8 mouse cellular contexts compared by ENCODE assay signal in genomic region chr13:33762293-33763125, GRCm38 (mm10).
DNase-seq lines count a peak whose midpoint lies in the region; ATAC-seq and TF ChIP-seq lines count a peak whose summit lies in the region.

No protein-coding gene starts in this region.

- no peak overlapping the region for H3K4me2 ChIP-seq in embryonic facial prominence, embryonic 11.5 days (ENCODE audit: low read depth, low read length)
- H3K4me2 ChIP-seq in heart, embryonic 15.5 days, result peak overlapping the region; percentile 48
- H3K4me2 ChIP-seq in liver, postnatal 0 days (ENCODE audit: low read depth, low read length), result peak overlapping the region; percentile 18; the same call in 1 of the 2 replicates
- H3K4me2 ChIP-seq in forebrain, embryonic 15.5 days (replicated peaks), result no peak overlapping the region

- no peaks in the 10 kb centered on the region for H3K9me3 ChIP-seq in embryonic facial prominence, embryonic 11.5 days (replicated peaks; ENCODE audit: control insufficient read depth, low read length)
- H3K9me3 ChIP-seq in heart, embryonic 15.5 days (replicated peaks), result no peaks in the 10 kb centered on the region
- H3K9me3 ChIP-seq in liver, postnatal 0 days (ENCODE audit: low read length), result no peaks in the 10 kb centered on the region
- H3K9me3 ChIP-seq in forebrain, embryonic 15.5 days, result no peaks in the 10 kb centered on the region

- no peak overlapping the region for H3K27ac ChIP-seq in embryonic facial prominence, embryonic 11.5 days (replicated peaks; ENCODE audit: low read depth, low read length)
- H3K27ac ChIP-seq in heart, embryonic 15.5 days, result no peak overlapping the region
- no peak overlapping the region for H3K27ac ChIP-seq in liver, postnatal 0 days (ENCODE audit: low read depth)
- H3K27ac ChIP-seq in forebrain, embryonic 15.5 days (replicated peaks), result no peak overlapping the region

- ATAC-seq in embryonic facial prominence, embryonic 11.5 days (replicated peaks; ENCODE audit: insufficient number of reproducible peaks, low FRiP score, low TSS enrichment, low read depth), result no peak
- 0 out of 2 replicates have a peak, but pooled peaks have one; percentile 39 for ATAC-seq in heart, embryonic 15.5 days (replicated peaks; ENCODE audit: insufficient number of reproducible peaks, insufficient read depth, low FRiP score, low read depth)
- ATAC-seq in liver, postnatal 0 days, result no peak
- ATAC-seq in forebrain, embryonic 15.5 days (replicated peaks), result no peak

- peak; percentile 89 for DNase-seq in ES-CJ7 (ENCODE audit: low read depth, low spot score)
- DNase-seq in adrenal gland, postnatal 10 days, result peak; percentile 87
- DNase-seq in embryonic facial prominence, embryonic 11.5 days (ENCODE audit: low spot score), result peak; percentile 66
- DNase-seq in layer of hippocampus, adult 11-12 months (ENCODE audit: low spot score), result peak; percentile 73
- peak; percentile 40 for DNase-seq in liver, postnatal 0 days
- DNase-seq in right cerebral cortex, postnatal 25 days, result peak; percentile 65

- 48% methylated on average over 18 of the region's 18 CpGs for WGBS in embryonic facial prominence, embryonic 11.5 days
- 38% methylated on average over 18 of the region's 18 CpGs for WGBS in heart, embryonic 15.5 days
- WGBS in liver, postnatal 0 days (ENCODE audit: insufficient replicate concordance), result 48% methylated on average over 18 of the region's 18 CpGs
- 62% methylated on average over 18 of the region's 18 CpGs for WGBS in forebrain, embryonic 15.5 days

- no peak overlapping the region; the same call in 1 of the 2 replicates for H3K4me3 ChIP-seq in embryonic facial prominence, embryonic 11.5 days (ENCODE audit: low read depth, low read length)
- H3K4me3 ChIP-seq in heart, embryonic 15.5 days, result peak overlapping the region; percentile 29
- no peak overlapping the region for H3K4me3 ChIP-seq in liver, postnatal 0 days (ENCODE audit: low read depth, low read length)
- H3K4me3 ChIP-seq in forebrain, embryonic 15.5 days, result no peak overlapping the region

- no peaks in the 10 kb centered on the region for H3K36me3 ChIP-seq in embryonic facial prominence, embryonic 11.5 days (replicated peaks; ENCODE audit: control insufficient read depth, insufficient read depth, low read depth, low read length)
- no peaks in the 10 kb centered on the region for H3K36me3 ChIP-seq in heart, embryonic 15.5 days
- H3K36me3 ChIP-seq in liver, postnatal 0 days (replicated peaks; ENCODE audit: insufficient read depth, low read length), result no peaks in the 10 kb centered on the region
- no peaks in the 10 kb centered on the region for H3K36me3 ChIP-seq in forebrain, embryonic 15.5 days

- no peaks in the 10 kb centered on the region for H3K4me1 ChIP-seq in embryonic facial prominence, embryonic 11.5 days (ENCODE audit: control insufficient read depth, insufficient read depth, low read length)
- H3K4me1 ChIP-seq in heart, embryonic 15.5 days (replicated peaks), result no peaks in the 10 kb centered on the region
- H3K4me1 ChIP-seq in liver, postnatal 0 days (ENCODE audit: insufficient read depth), result no peaks in the 10 kb centered on the region
- H3K4me1 ChIP-seq in forebrain, embryonic 15.5 days, result no peaks in the 10 kb centered on the region

- TF ChIP-seq CTCF in liver, postnatal 0 days (IDR thresholded peaks at IDR 0.05; ENCODE audit: low read depth), result peak; percentile 54

- no peaks in the 10 kb centered on the region for H3K27me3 ChIP-seq in embryonic facial prominence, embryonic 11.5 days (ENCODE audit: control insufficient read depth, insufficient read depth, low read length)
- H3K27me3 ChIP-seq in heart, embryonic 15.5 days, result no peaks in the 10 kb centered on the region
- H3K27me3 ChIP-seq in liver, postnatal 0 days (ENCODE audit: insufficient read depth, low read length), result no peaks in the 10 kb centered on the region
- H3K27me3 ChIP-seq in forebrain, embryonic 15.5 days, result no peaks in the 10 kb centered on the region

- H3K9ac ChIP-seq in embryonic facial prominence, embryonic 11.5 days (replicated peaks; ENCODE audit: low read length), result no peak overlapping the region
- no peak overlapping the region for H3K9ac ChIP-seq in heart, embryonic 15.5 days
- no peak overlapping the region for H3K9ac ChIP-seq in liver, postnatal 0 days (replicated peaks)
- no peak overlapping the region for H3K9ac ChIP-seq in forebrain, embryonic 15.5 days (replicated peaks)

- no peak for TF ChIP-seq EP300 in liver, postnatal 0 days (IDR thresholded peaks at IDR 0.05; ENCODE audit: low read depth)

Comparison
In these comparisons a context has a peak if more than half of its experiments do, and no peak if none do; other contexts are left out.
1. H3K4me2 ChIP-seq: peak in heart, embryonic 15.5 days (single experiment) and liver, postnatal 0 days (single experiment); none in embryonic facial prominence, embryonic 11.5 days (single experiment) and forebrain, embryonic 15.5 days (single experiment).
2. Peak in every context shown above with its lines, with median percentiles within 50 percentile points of each other: DNase-seq.